Mouse (Mus musculus): ENCODE measurements around the gene Ano9.
A peak's percentile ranks its signal among the peaks of the same experiment; 100 is the strongest.

Gene Ano9

GRCm38 (mm10) chr7:141099911-141100691, 17.5 kb downstream of the Ano9 start, which contains the start of gene Sigirr:
Gene Sigirr (minus strand): TSS chr7:141100572.
- peak; percentile 42 to 52 for DNase-seq

- DNase-seq = no peak
Measured at GRCm38 (mm10) chr7:141097177-141097576, 20.4 kb downstream of the Ano9 start.

- peak; percentile 90 to 95 for DNase-seq
Measured at GRCm38 (mm10) chr7:141096649-141097056, 21.0 kb downstream of the Ano9 start.

GRCm38 (mm10) chr7:141096021-141096420, 21.6 kb downstream of the Ano9 start:
- DNase-seq = peak; percentile 48 to 66

- no peak for DNase-seq
Measured at GRCm38 (mm10) chr7:141094487-141095205, 23.0 kb downstream of the Ano9 start.

- no peak for DNase-seq
Measured at GRCm38 (mm10) chr7:141093950-141094349, 23.7 kb downstream of the Ano9 start.

GRCm38 (mm10) chr7:141092051-141092735, 25.4 kb downstream of the Ano9 start:
- peak; percentile 77 to 83 for DNase-seq

- DNase-seq = no peak
Measured at GRCm38 (mm10) chr7:141090228-141090627, 27.4 kb downstream of the Ano9 start.

- DNase-seq = peak in 1 of 2 experiments; percentile 31
Measured at GRCm38 (mm10) chr7:141088473-141088872, 29.1 kb downstream of the Ano9 start.

- DNase-seq = peak in 1 of 2 experiments; percentile 65
Measured at GRCm38 (mm10) chr7:141087894-141088293, 29.7 kb downstream of the Ano9 start.

GRCm38 (mm10) chr7:141079481-141080449, 37.8 kb downstream of the Ano9 start:
- DNase-seq = no peak

- DNase-seq = no peak
Measured at GRCm38 (mm10) chr7:141078876-141079275, 38.7 kb downstream of the Ano9 start.

GRCm38 (mm10) chr7:141077841-141078240, 39.8 kb downstream of the Ano9 start, which contains the start of gene Pkp3:
Gene Pkp3 (plus strand): TSS chr7:141078218.
- DNase-seq = no peak

GRCm38 (mm10) chr7:141073782-141074181, 43.8 kb downstream of the Ano9 start:
- no peak for DNase-seq

- DNase-seq = peak; percentile 54 to 70
Measured at GRCm38 (mm10) chr7:141072017-141072745, 45.4 kb downstream of the Ano9 start.

GRCm38 (mm10) chr7:141070058-141070862, 47.3 kb downstream of the Ano9 start:
- DNase-seq = peak; percentile 45 to 54

- no peak for DNase-seq
Measured at GRCm38 (mm10) chr7:141068351-141068750, 49.3 kb downstream of the Ano9 start.

- DNase-seq = no peak
Measured at GRCm38 (mm10) chr7:141064576-141064975, 53.0 kb downstream of the Ano9 start.

- no peak for DNase-seq
Measured at GRCm38 (mm10) chr7:141064175-141064574, 53.4 kb downstream of the Ano9 start.

- no peak for DNase-seq
Measured at GRCm38 (mm10) chr7:141063353-141063752, 54.3 kb downstream of the Ano9 start.
